Mouse (Mus musculus): Measurements from ENCODE around the gene Lzic. TPM values are rescaled to one million over a fixed set of nuclear protein-coding genes. Genes with fewer than 3 reads are reported as not detected.

The Lzic gene
- polyA plus RNA-seq, 1 experiment: 55.2 TPM

DNA sequence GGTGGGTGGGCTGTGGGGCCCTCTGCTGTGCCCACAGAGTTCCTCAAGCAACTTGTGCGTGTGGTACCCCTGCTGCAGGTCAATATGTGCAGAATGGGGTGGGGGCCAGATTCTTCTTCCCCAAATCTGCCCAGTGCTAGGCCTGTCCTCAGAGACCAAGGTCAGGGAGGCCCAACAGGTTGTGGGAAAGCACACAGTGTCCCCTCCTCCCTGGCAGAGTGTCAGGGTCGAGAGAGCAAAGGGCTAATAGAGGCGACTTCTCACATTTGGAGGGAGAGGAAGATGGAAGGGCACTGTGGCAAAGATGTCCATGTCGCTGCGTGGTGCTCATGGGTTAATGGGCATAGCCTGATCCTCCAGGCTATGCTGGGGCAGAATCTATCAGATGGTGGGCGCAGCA lies 40.8 kb downstream of the Lzic start:
- Histone ChIP-seq H3K4me3 (ENCODE audit: low read depth, low read length) (no peak overlapping the region), H3K36me3 (ENCODE audit: control insufficient read depth, insufficient read depth, low read length, poor library complexity, severe bottlenecking) (no peaks in the 10 kb centered on the region), H3K9ac (ENCODE audit: low read depth, poor library complexity, severe bottlenecking) (no peak overlapping the region), H3K9me3 (replicated peaks; ENCODE audit: control insufficient read depth, insufficient read depth, low read length, poor library complexity, severe bottlenecking) (no peaks in the 10 kb centered on the region), H3K27me3 (ENCODE audit: control insufficient read depth, insufficient read depth, low read length, poor library complexity, severe bottlenecking) (no peaks in the 10 kb centered on the region), H3K4me1 (ENCODE audit: control insufficient read depth, insufficient read depth, low read length) (no peaks in the 10 kb centered on the region), H3K27ac (ENCODE audit: insufficient read depth, low read length) (no peak overlapping the region)
- TF ChIP-seq CTCF (IDR thresholded peaks at IDR 0.05; ENCODE audit: low read depth, low read length) (no peak), EP300 (IDR thresholded peaks at IDR 0.05; ENCODE audit: insufficient read depth, low read depth, low read length) (no peak), POLR2A (IDR thresholded peaks at IDR 0.05; ENCODE audit: insufficient read depth, low read length) (no peak)

GRCm38 (mm10) chr4:149526330-149526729 lies 41.3 kb downstream of the Lzic start:
- TF ChIP-seq EP300 (IDR thresholded peaks at IDR 0.05; ENCODE audit: insufficient read depth, low read depth, low read length) (no peak), POLR2A (IDR thresholded peaks at IDR 0.05; ENCODE audit: insufficient read depth, low read length) (no peak), CTCF (IDR thresholded peaks at IDR 0.05; ENCODE audit: low read depth, low read length) (no peak)
- H3K9me3 ChIP-seq (replicated peaks; ENCODE audit: control insufficient read depth, insufficient read depth, low read length, poor library complexity, severe bottlenecking): no peaks in the 10 kb centered on the region
- no peaks in the 10 kb centered on the region for H3K27me3 ChIP-seq (ENCODE audit: control insufficient read depth, insufficient read depth, low read length, poor library complexity, severe bottlenecking)
- H3K36me3 ChIP-seq (ENCODE audit: control insufficient read depth, insufficient read depth, low read length, poor library complexity, severe bottlenecking): no peaks in the 10 kb centered on the region
- no peak overlapping the region for H3K9ac ChIP-seq (ENCODE audit: low read depth, poor library complexity, severe bottlenecking)
- no peaks in the 10 kb centered on the region for H3K4me1 ChIP-seq (ENCODE audit: control insufficient read depth, insufficient read depth, low read length)
- no peak overlapping the region for H3K27ac ChIP-seq (ENCODE audit: insufficient read depth, low read length)
- no peak overlapping the region for H3K4me3 ChIP-seq (ENCODE audit: low read depth, low read length)

DNA sequence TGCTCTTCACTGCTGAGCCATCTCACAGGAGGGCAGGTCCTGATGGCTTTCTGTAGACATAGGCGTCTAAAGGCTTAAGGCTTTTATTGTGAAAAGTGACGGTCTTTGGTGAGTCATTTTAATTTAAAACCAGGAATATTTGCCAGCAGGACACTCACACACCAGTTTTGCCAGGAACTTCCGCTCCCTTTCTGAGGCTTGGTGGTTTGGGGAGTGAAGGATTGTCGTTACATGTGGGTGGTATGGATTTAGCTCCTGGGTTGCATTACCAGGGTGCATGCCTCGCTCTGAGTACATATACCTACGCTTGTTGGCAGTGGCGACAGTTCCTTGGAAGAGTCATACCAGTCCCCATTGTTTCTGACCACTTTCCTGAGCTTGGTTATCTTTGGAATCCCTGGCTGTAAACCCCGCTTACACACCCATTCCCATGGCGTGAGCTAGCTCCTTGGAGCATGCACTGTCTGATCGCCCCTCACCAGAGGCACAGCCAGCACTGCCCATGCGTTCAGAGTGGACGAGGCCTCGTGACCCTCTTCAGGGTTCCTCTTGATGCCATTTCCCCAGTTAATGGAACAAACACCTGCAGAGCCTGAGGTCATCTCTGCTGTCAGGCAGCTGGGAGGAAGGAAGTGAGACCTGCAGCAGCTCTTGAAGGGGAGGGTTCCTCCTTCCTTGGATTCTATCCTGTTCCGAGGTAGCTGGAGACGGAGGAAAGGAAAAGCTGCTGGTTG lies 42.8 kb downstream of the Lzic start:
- H3K27me3 ChIP-seq (ENCODE audit: control insufficient read depth, insufficient read depth, low read length, poor library complexity, severe bottlenecking): no peaks in the 10 kb centered on the region
- no peaks in the 10 kb centered on the region for H3K4me1 ChIP-seq (ENCODE audit: control insufficient read depth, insufficient read depth, low read length)
- no peak overlapping the region for H3K4me3 ChIP-seq (ENCODE audit: low read depth, low read length)
- TF ChIP-seq POLR2A (IDR thresholded peaks at IDR 0.05; ENCODE audit: insufficient read depth, low read length): no peak
- no peak for TF ChIP-seq CTCF (IDR thresholded peaks at IDR 0.05; ENCODE audit: low read depth, low read length)
- TF ChIP-seq EP300 (IDR thresholded peaks at IDR 0.05; ENCODE audit: insufficient read depth, low read depth, low read length): no peak
- H3K27ac ChIP-seq (ENCODE audit: insufficient read depth, low read length): no peak overlapping the region
- H3K9me3 ChIP-seq (replicated peaks; ENCODE audit: control insufficient read depth, insufficient read depth, low read length, poor library complexity, severe bottlenecking): no peaks in the 10 kb centered on the region
- H3K36me3 ChIP-seq (ENCODE audit: control insufficient read depth, insufficient read depth, low read length, poor library complexity, severe bottlenecking): no peaks in the 10 kb centered on the region
- no peak overlapping the region for H3K9ac ChIP-seq (ENCODE audit: low read depth, poor library complexity, severe bottlenecking)

- Histone ChIP-seq H3K4me3 (ENCODE audit: low read depth, low read length) (no peak overlapping the region), H3K9ac (ENCODE audit: low read depth, poor library complexity, severe bottlenecking) (no peak overlapping the region), H3K4me1 (ENCODE audit: control insufficient read depth, insufficient read depth, low read length) (no peaks in the 10 kb centered on the region), H3K27ac (ENCODE audit: insufficient read depth, low read length) (no peak overlapping the region), H3K27me3 (ENCODE audit: control insufficient read depth, insufficient read depth, low read length, poor library complexity, severe bottlenecking) (no peaks in the 10 kb centered on the region), H3K9me3 (replicated peaks; ENCODE audit: control insufficient read depth, insufficient read depth, low read length, poor library complexity, severe bottlenecking) (no peaks in the 10 kb centered on the region), H3K36me3 (ENCODE audit: control insufficient read depth, insufficient read depth, low read length, poor library complexity, severe bottlenecking) (no peaks in the 10 kb centered on the region)
- TF ChIP-seq POLR2A (IDR thresholded peaks at IDR 0.05; ENCODE audit: insufficient read depth, low read length) (no peak), CTCF (IDR thresholded peaks at IDR 0.05; ENCODE audit: low read depth, low read length) (no peak), EP300 (IDR thresholded peaks at IDR 0.05; ENCODE audit: insufficient read depth, low read depth, low read length) (no peak)
These were observed 44.7 kb downstream of the Lzic start for GRCm38 (mm10) chr4:149529691-149530090.

- H3K27me3 ChIP-seq (ENCODE audit: control insufficient read depth, insufficient read depth, low read length, poor library complexity, severe bottlenecking): no peaks in the 10 kb centered on the region
- no peak overlapping the region for H3K27ac ChIP-seq (ENCODE audit: insufficient read depth, low read length)
- H3K4me1 ChIP-seq (ENCODE audit: control insufficient read depth, insufficient read depth, low read length): no peaks in the 10 kb centered on the region
- no peak overlapping the region for H3K9ac ChIP-seq (ENCODE audit: low read depth, poor library complexity, severe bottlenecking)
- no peaks in the 10 kb centered on the region for H3K36me3 ChIP-seq (ENCODE audit: control insufficient read depth, insufficient read depth, low read length, poor library complexity, severe bottlenecking)
- TF ChIP-seq EP300 (IDR thresholded peaks at IDR 0.05; ENCODE audit: insufficient read depth, low read depth, low read length): no peak
- TF ChIP-seq POLR2A (IDR thresholded peaks at IDR 0.05; ENCODE audit: insufficient read depth, low read length): no peak
- TF ChIP-seq CTCF (IDR thresholded peaks at IDR 0.05; ENCODE audit: low read depth, low read length): no peak
- H3K4me3 ChIP-seq (ENCODE audit: low read depth, low read length): no peak overlapping the region
- H3K9me3 ChIP-seq (replicated peaks; ENCODE audit: control insufficient read depth, insufficient read depth, low read length, poor library complexity, severe bottlenecking): no peaks in the 10 kb centered on the region
These were observed 54.4 kb downstream of the Lzic start for GRCm38 (mm10) chr4:149539441-149539840.

GRCm38 (mm10) chr4:149541935-149542334 lies 56.9 kb downstream of the Lzic start:
- H3K9ac ChIP-seq (ENCODE audit: low read depth, poor library complexity, severe bottlenecking): no peak overlapping the region
- no peaks in the 10 kb centered on the region for H3K9me3 ChIP-seq (replicated peaks; ENCODE audit: control insufficient read depth, insufficient read depth, low read length, poor library complexity, severe bottlenecking)
- H3K36me3 ChIP-seq (ENCODE audit: control insufficient read depth, insufficient read depth, low read length, poor library complexity, severe bottlenecking): no peaks in the 10 kb centered on the region
- no peak for TF ChIP-seq CTCF (IDR thresholded peaks at IDR 0.05; ENCODE audit: low read depth, low read length)
- TF ChIP-seq EP300 (IDR thresholded peaks at IDR 0.05; ENCODE audit: insufficient read depth, low read depth, low read length): no peak
- no peak for TF ChIP-seq POLR2A (IDR thresholded peaks at IDR 0.05; ENCODE audit: insufficient read depth, low read length)
- H3K4me3 ChIP-seq (ENCODE audit: low read depth, low read length): no peak overlapping the region
- no peaks in the 10 kb centered on the region for H3K27me3 ChIP-seq (ENCODE audit: control insufficient read depth, insufficient read depth, low read length, poor library complexity, severe bottlenecking)
- no peak overlapping the region for H3K27ac ChIP-seq (ENCODE audit: insufficient read depth, low read length)
- no peaks in the 10 kb centered on the region for H3K4me1 ChIP-seq (ENCODE audit: control insufficient read depth, insufficient read depth, low read length)

Data from ES-Bruce4 (cell line).